Mouse (Mus musculus) cortical plate, adult 2 months (tissue): ENCODE measurements at regions not wholly inside any gene's neighbourhood (a gene's known extent, or its start where the extent isn't known, plus 50 kb on each side); places are given as distances from the start of the nearest gene placed in this dataset.

Experiments used
- CTCF ChIP-seq: fragments of 200-500 bp; IDR thresholded peaks from 2 replicates; pipeline ENCODE4 v1.5.1; 2011; ENCODE audit warnings: mild to moderate bottlenecking, control low read depth, low read length; ENCODE audit not compliant: insufficient read depth; ENCODE audit errors: extremely low read depth
- POLR2A ChIP-seq: fragments of 200-500 bp; IDR thresholded peaks from 2 replicates; pipeline ENCODE4 v1.6.1; 2011; ENCODE audit warnings: mild to moderate bottlenecking, low read length, control low read depth; ENCODE audit not compliant: insufficient read depth; ENCODE audit errors: extremely low read depth

GRCm38 (mm10) chr9:46903491-46904220 is 94.9 kb upstream of the Gm4791 start:
- TF ChIP-seq CTCF (no peak), POLR2A (no peak)
